Mouse (Mus musculus) left cerebral cortex, adult 9 months (tissue): Measurements from ENCODE around the gene Cebpe.

ENCODE experiments used
- DNase-seq, 2 experiments: peaks; one replicate each; pipeline ENCODE4 v3.0.0; 2022; ENCODE audit warnings: low spot score in 2 of 2

The Cebpe gene

DNA sequence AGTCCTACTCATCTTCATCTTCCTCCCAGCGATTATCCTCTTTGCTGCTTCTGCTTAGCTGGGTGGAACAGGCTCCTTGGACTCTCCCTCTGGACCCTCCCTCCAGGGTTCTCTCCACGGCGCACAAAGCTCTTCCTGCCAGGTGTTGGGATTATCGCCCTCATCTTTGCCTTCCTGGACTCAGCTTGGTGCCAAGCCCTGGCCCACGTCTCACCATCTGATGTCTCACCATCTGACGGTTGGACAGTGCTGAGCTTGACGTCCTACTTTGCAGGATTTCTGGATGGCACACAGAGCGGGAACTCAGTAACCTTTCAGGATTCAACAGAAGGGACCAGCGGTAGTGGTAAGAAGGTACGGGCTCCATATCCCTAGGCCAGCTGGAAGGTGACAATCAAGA, 9.7 kb upstream of the Cebpe start:
- DNase-seq: no peak

DNA sequence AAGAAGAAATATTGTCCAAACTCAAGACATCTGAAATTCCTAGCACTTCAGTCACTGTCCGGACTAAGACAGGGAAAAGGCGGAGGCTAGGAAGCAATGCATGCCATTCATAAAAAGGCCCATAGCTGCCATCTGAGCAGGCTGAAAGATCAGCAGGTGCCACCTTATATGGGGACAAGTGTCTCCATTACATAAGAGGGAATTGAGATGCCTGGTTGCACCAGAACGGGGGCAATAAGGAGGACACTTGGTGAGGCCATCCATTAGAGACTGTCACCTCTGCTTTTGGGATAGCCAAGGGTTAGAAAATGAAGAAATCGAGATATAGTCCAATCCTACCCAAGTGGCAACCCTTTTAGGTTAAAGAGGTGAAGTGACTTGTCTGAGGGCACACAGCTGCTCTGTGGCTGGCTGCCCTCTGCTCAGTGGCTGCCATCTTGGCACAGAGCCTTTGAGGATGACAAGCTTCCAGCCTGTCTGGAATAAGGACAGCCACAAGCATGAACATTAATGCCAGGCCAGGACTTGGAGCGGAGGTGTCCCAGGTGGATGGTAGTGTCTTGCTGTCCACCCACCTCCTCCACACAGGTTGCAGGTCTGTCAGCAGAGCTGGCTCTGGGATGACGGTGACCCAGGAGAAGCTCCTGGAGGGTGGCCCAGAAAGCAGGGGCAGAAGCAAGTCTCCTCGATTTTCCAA, 8.8 kb upstream of the Cebpe start:
- no peak for DNase-seq

DNA sequence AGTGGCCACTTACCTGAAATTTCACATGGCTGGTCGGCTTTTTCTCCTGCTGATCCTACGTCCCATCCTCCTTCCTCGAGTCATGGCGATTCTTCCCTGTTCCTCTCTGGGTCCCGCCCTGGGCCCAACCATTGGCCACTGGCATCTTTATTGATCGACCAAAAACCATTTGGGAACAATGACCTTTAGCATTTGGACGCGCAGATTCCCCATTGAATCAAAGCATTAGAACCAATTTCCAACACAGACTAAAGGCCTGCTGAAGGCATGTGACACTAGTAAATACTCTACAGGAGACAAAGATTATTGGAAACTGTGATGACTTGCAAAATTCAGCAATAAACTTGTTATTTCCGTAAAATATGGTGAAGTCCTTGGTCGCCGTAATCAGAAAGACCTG, 8.1 kb upstream of the Cebpe start:
- DNase-seq: no peak

DNA sequence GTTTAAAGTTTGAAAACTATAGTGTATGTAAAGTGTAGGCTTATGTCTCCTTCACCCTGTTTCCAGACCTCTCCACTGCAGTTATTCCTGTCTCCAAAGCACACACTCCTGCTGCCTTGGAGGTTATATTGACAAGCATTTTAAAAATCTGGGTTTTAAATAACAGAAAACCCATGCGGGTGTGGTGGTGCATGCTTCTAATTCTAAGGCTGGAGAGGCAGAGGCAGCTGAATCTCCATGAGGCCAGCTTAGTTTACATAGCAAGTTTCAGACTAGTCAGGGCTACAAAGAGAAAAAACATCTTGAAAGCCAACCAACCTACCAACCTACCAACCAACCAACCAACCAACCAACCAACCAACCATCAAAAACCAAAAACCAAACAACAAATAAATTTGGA, 3.4 kb upstream of the Cebpe start:
- DNase-seq: no peak

DNA sequence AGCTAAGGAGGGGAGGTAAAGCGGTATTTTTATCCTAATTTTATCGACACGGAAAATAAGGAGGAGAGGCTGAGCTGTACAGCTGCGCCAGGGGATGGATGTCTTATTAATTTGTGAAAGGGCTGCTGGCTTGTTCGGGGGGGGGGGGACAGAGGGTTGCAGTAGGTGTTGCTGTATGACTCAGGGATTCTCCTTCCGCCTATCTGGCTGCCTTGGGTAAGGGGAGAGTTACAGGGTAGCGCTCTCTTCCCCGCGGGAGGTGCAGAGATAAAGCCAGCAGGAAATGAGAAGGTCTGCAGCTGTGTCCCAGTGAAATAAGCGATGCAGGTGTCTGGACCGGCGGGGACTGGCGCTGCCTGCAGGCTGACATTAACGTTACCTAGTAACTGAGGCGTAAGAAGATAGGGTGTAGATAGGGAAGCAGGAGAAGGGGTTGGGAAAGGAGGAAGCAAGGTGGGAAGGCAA, 2.7 kb upstream of the Cebpe start:
- DNase-seq: no peak

DNA sequence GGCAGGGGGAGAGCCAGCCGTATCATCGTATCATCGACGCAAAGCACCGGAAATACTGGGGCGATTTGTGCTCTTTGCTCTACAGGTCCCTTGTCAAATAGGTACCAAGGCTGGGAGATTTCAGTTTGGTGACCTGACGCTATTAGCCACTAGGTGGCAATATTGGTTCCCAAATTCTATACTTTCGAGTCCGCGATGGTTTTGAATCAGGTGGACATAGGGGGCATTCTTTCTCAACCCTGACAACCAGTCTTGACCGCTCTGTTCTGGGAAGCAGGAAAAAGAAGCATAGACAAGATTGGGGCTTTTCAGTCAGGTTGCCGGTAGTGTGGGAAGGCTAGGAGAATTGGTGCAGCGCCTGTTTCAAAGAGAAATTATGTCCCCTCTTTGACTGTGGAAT, 2.1 kb upstream of the Cebpe start:
- peak in 1 of 2 experiments; percentile 91 for DNase-seq

DNA sequence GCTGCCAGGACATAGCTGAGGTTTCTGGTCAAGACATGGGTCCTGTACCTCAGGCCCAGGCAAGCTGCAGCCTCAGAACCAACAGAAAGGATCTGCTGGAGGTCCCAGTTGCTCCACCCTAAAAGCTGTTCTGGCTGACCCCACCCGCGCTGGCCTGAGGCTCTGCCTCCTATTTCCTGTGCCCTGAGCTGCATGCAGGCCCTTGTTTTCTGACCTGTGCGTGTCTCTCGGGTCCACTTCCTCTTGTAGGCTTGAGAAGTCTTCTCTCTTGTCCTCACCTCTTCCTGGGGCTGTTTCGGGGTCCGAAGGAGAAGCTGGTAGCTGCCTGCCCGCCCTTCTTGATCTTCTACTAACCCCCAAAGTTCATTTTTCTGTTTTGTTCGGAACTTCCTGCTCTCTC, 887 bp upstream of the Cebpe start:
- DNase-seq: no peak

DNA sequence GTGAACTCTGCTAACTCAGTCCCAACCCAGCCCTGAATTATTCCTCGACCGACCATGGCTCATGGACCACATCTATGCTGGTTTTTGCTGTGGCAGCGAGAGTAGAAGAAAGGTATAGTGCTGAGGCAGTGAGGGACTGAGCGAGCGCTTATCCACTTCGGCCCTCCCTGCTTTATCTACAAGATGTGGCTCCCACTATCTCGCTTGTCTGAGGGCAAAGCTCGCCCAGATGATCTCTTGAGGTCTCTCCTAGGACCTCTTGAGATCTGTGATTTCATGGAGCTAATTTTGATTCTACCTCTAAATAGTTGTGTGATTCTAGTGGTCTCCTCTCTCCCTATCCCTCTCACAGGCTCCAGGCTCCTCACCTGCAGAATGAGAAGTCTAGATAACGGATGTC, 2.9 kb downstream of the Cebpe start:
- no peak for DNase-seq

DNA sequence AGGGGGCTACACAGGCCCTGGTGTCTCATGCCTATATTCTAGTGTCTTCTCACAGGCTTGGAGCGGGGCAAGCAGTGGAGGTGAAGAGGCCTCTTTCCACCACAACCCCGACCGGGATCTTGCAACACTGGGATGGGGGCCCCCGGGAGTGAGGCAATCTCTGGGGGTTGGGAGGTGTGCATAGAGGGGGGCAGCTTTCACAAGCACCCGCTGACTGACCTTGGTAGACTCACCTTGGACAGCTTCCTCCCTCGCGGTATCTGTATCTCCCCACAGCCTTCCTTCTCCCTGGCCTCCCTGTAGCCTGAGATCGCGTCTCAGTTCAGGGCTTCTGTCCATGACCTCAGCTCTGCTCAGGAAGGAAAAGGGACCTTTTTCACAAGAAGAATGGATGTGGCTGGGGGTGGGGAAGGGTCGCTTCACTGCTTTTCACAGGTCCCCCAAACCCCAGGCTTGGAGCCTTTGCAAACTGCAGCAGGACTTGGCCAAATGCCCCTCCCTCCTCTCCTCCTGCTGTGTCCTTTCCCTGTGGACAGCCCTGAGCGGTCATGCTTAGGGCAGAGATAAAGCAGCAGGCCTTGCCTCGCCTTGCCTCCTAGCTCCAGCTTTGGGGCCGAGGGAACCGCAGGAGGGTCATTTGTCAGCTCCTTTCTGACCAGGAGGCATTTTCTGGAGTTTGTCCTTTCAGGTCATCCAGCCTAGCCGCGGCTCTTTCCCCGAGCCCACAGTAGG, 5.2 kb downstream of the Cebpe start:
- DNase-seq: no peak

DNA sequence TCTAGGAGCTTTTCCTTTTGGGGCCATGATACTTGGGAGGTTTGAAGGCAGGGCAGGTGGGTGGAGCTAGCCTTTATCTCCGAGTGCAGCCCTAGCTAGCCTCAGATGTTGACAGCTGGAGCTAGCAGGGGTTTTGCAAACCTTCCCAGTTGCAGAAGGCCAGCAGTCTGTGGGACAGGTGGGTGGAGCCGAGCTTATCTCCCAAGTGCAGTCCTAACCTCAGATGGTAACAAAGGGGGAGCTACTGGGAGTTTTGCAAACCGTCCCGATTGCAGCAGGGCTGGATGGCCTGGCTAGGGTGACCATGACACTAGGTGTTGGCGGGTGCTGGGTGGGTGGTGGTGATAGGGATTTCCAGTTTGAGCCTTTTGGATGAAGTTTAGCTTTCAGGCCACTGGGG, 6.1 kb downstream of the Cebpe start:
- no peak for DNase-seq

DNA sequence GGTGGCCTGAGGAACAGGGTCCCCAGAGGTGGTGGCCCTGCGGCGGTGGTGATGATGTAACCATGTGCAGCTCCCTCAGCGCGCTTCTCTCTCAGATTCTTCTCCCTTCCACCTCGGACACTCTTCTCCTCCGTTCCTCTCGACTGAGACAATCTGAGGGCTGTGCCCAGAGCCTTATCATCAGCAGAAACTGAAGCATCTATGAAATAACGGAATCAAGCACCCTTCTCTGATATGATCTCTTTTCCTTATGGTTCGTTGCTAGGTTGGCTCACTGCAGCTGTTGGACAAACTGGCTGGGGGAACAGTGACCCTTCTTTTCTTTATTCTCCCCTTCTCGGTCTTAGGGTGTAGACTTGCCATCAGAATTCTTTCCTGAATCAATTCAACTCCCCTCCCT, 8.8 kb downstream of the Cebpe start:
- no peak for DNase-seq

DNA sequence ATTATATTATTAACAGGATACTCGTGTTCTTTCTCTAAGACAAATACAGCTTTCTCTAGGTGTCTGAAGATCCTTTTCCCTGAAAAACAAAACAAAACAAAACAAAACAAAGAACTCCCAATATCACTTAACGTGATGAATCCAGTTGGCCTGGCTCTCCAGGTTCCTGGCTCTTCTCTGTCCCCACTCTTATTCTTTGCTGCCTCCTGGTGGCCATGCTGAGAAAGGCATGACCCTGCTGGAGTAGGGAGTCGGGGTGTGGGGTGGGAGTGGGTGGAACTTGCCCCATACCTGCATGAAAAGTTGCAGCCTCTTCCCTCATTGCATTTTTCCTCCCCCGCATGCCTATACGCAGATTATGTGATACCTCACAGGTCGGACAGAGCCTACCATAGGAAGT, 10.7 kb downstream of the Cebpe start:
- DNase-seq: peak in 1 of 2 experiments; percentile 67

DNA sequence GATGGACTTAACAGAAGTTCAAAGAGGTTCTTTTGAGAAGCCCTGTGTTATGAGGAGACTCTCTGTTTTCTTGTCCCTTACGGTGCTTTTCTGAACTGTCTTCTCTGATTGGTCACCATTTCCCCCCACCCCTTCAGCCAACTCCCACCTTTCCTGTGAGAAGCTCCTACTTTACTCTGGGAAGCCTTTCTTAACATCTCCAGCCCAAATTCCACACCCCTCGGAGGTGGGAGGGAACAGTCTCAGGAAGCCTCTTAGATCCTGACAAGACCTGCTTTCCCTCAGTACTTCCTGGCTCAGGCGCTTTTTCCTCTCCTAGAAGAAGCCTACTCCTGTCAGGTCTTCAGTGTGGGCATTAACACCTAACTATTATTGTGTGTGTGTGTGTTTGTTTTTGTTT, 12.4 kb downstream of the Cebpe start:
- DNase-seq: no peak

DNA sequence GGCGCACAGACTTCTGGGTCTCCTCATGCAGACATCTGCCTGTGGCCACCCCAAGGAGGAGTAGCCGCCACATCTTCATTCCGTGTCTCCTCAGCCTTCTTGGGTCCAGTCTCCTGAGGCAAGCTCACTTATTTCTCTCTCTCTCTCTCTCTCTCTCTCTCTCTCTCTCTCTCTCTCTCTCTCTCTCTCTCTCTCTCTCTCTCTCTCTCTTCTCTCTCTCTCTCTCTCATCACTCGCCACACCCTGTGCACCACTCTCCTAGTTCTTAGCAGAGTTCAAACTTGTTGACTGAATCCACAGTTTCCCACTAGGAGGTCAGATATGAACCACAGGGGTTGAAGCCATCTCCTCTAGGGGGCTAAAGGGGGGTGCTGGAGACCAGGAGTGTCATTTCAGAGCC, 13.2 kb downstream of the Cebpe start, which contains the start of gene Gm29776:
Gene Gm29776, minus strand, starts transcription at position 101 of the 400 bp plus-strand sequence.
- no peak for DNase-seq

DNA sequence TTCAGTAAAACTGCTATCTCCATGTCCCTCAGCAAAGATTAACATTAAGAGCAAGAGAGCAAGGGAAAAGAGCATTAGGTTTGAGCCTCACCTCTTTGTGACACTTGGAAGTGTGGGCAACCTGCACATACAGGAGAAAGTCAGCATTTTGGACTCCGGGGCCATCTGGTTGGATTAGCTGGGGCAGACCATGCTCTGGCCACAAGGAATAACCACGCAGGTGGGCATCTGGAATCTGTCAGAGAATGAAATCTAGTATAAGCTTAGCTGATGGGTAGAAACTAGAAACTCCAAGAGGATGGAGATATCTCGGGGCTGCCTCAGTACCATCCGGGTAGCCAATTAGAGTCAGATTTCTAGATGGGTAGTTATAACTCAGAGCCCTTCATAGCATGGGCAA, 15.2 kb downstream of the Cebpe start:
- DNase-seq: no peak

DNA sequence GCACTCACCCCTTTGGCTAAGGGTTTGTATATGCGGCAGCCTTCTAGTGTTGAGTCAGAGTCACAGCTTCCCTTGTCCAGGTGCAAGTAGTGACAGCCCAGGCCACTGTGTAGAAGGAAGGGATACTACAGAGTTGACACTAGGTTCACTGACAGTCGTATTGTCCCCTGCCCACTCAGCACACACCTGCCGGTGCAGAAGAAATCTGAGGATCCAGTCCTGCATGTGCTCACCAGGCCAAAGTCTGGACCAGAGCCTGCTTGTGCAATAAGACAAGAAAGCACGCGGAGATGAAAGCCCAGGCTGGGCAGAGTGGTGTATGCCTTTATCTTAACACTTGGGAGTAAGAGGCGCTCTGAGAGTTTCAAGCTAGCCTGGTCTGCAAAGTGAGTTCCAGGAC, 16.9 kb downstream of the Cebpe start:
- no peak for DNase-seq

DNA sequence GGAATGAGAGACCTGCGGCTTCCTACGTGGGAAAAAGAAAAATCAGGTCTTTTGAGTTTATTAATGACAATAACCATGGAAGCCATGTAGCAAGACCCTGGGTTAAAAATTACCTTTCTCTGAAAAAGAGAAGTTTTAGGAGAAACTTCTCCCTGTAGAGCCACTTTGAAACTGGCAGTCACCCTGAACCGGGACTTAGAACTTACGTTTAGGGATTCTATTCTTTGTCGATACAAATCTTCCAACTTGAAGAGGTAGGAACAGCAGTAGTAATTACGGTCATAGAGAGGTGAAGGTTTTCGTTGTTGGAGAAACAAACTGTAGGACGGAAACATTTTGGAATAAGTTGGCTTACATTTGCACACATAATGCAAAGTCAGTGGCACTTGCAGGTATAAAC, 24.7 kb downstream of the Cebpe start:
- DNase-seq: no peak

DNA sequence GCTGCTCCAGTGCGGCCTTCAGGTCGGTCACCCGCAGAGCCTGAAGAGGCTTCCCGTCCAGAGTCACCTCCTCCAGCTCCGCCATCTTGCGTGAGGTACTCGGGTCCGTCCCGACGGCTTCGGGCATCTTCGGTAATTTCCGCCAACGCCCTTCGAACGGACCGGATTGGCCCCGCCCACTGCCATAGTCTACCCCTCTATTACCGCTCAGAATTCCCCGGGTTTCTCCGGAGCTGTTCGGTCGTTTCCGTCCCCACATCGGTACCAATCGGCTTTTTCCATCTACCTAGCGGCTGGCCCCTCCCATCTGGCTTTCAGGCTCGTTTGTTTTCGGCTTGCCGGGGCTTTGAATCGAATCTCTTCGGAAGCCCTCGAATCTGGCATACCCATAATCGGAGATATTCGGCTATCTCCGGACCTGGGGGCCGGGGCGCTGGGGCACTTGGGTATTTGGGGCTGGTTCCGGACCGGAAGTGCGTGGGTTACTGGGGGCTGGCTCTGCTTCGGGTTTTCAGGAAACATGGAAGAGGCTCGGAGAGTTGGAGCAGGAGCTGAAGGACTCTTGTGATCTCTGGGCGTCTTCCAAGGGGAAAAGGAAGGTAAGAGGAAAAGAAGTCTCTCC, 25.3 kb downstream of the Cebpe start, which contains the start of gene Acin1:
Gene Acin1, minus strand, starts transcription at position 410 of the 622 bp plus-strand sequence.
- DNase-seq: peak; percentile 99 to 100

DNA sequence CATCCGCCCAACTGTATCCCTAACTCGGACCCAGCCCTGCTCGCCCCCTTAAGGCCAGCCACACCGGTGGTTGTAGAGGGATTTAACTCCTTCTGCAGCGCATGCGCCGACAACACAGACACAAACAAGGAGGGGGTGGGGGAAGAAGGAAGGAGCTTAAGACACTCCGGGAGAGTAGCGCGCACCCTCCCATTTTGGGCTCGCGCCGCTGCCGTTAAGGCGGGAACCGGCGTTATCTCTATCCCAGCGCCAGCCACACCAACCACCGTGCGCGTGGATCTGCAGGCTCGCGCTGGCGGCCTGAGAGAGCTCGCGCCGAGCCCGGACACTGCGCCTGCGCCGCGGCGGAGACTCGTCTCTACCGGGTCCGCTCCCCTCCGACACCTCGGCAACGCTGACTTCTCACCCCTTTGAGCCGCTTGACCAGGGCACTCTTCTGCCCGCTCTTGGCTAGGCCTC, 25.9 kb downstream of the Cebpe start, which contains the start of gene 1700123O20Rik:
Gene 1700123O20Rik, plus strand, starts transcription at position 154 of the 459 bp plus-strand sequence.
- DNase-seq: no peak

DNA sequence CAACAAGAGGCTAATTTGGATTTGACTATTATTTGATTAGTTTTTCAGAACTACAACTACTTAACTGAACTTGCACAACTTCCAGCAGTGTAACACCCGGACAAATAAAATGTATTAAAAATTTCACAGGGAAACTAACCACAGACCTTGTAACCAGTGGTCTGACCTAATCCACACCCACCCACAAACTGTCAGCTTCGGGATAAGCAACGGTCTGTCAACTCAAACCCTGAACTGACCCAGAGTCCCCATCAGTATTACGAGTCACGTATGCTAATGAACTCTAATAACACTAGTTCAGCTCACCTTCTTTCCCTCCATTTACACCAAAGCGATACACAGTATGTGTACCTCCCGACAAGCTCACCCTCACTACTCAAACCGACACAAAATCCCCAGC, 26.5 kb downstream of the Cebpe start:
- no peak for DNase-seq

DNA sequence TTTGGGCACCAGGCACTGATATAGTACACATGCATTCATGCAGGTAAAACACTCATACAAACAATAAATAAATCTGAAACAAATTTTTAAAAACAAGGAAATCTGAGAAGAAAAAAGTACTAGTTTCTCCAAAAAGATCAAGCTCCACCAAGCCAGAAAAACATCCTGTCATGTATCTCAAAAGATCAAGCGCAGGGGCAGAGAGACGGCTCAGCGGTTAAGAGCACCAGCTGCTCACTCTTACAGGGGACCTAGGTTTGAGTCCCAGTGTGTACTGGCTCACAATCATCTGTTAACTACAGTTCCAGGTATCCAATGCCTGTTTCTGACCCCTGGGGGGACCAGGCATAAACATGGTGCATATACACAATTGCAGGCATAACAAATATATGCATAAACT, 29.6 kb downstream of the Cebpe start:
- DNase-seq: no peak

DNA sequence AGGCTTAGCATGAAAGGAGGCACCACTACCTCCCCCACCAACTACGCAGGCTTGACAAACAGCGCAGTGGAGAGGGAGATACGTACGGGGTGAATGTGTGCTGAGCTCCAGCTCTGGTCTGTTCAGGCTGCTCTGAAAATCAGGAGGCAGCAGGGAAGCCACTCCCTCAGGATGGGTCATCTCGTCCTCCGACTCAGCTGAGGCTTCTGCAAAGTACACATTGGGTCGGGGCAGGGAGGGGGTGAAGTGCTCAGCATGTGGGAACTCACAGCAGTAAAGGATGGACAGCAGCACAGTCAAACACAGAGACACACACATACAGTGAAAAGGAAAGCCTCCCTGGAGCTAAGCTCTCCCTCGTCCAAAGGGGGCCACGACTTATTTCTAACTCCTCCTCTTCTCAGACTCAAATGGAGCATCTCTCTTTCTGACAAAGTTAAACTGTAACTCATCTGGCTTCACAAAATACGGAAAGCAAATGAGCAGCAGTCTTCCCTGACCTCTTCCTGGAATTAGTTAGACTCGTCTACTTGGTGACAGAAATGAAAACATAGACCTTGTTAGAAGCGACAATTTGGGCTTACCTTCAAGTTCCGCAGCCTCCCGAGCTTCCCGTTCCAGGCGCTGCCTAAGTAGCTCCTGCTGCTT, 33.2 kb downstream of the Cebpe start:
- DNase-seq: no peak
